In genomic region chr6:39318631-39319010, GRCm38 (mm10) we compare ENCODE assay signal across 13 mouse cellular contexts. TPM values are rescaled to one million over a fixed set of nuclear protein-coding genes. Genes with fewer than 3 reads are reported as not detected.
DNase-seq lines count a peak whose midpoint lies in the region; ATAC-seq and TF ChIP-seq lines count a peak whose summit lies in the region.
"Had no signal": no experiment of that assay in that cellular context is flagged by ENCODE, and none has a peak within 500 bp of the region (broad histone marks: within the 10 kb centered on the region; RNA-seq: fewer than 3 reads in every experiment).

No protein-coding gene starts in this region.

- no peaks in the 10 kb centered on the region for H3K9me3 ChIP-seq in heart, embryonic 11.5 days (replicated peaks; ENCODE audit: control insufficient read depth, low read length)
- H3K9me3 ChIP-seq: embryonic facial prominence, embryonic 15.5 days; limb, embryonic 13.5 days had no signal

- no peak for ATAC-seq in heart, embryonic 11.5 days (replicated peaks; ENCODE audit: insufficient number of reproducible peaks, low FRiP score, low TSS enrichment)

- peak in 1 of 2 experiments; percentile 18 for DNase-seq in heart, adult 2 months
- DNase-seq in heart, adult 9 months (ENCODE audit: low spot score in 2 of 2), result no peak
- DNase-seq in testis, postnatal 10 days (ENCODE audit: low spot score), result no peak
- DNase-seq in kidney, postnatal 36 days, result no peak
- DNase-seq in layer of hippocampus, postnatal 14 days (ENCODE audit: low spot score in 2 of 2), result no peak
- DNase-seq in cerebellum, postnatal 14 days, result no peak
- DNase-seq: thymus, postnatal 25 days had no signal

- H3K4me1 ChIP-seq in heart, adult 2 months (ENCODE audit: control insufficient read depth, insufficient read depth, low read length), result peaks cover 5% of the 10 kb centered on the region
- peaks cover 6% of the 10 kb centered on the region for H3K4me1 ChIP-seq in testis, adult 2 months (ENCODE audit: control insufficient read depth, insufficient read depth, low read length)
- peaks cover 10% of the 10 kb centered on the region for H3K4me1 ChIP-seq in heart, embryonic 11.5 days (ENCODE audit: control insufficient read depth, insufficient read depth, low read length)

- H3K27ac ChIP-seq in heart, adult 2 months, result peak overlapping the region; percentile 86
- peak overlapping the region; percentile 60 for H3K27ac ChIP-seq in testis, adult 2 months (ENCODE audit: control insufficient read depth, insufficient read depth, low read depth, low read length)
- H3K27ac ChIP-seq in heart, embryonic 11.5 days (ENCODE audit: low read depth, low read length), result peak overlapping the region; percentile 36

- H3K4me2 ChIP-seq in heart, embryonic 11.5 days, result no peak overlapping the region
- H3K4me2 ChIP-seq: limb, embryonic 13.5 days; lung, embryonic 14.5 days had no signal

- H3K4me3 ChIP-seq in heart, adult 2 months, result no peak overlapping the region
- H3K4me3 ChIP-seq in testis, adult 2 months (ENCODE audit: control insufficient read depth, low read depth, low read length), result no peak overlapping the region
- no peak overlapping the region for H3K4me3 ChIP-seq in heart, embryonic 11.5 days (ENCODE audit: low read depth, low read length)
- H3K4me3 ChIP-seq: embryonic facial prominence, embryonic 15.5 days; limb, embryonic 13.5 days had no signal

- no peak for TF ChIP-seq EP300 in heart, adult 2 months (IDR thresholded peaks at IDR 0.05; ENCODE audit: insufficient read depth, low read depth, low read length)

- H3K9ac ChIP-seq in heart, adult 2 months (ENCODE audit: low read depth, low read length), result no peak overlapping the region
- no peak overlapping the region for H3K9ac ChIP-seq in heart, embryonic 11.5 days (ENCODE audit: low read depth, low read length)
- H3K9ac ChIP-seq: embryonic facial prominence, embryonic 15.5 days; limb, embryonic 13.5 days; lung, embryonic 14.5 days had no signal

- TF ChIP-seq POLR2A in heart, adult 2 months (IDR thresholded peaks at IDR 0.05; ENCODE audit: insufficient read depth, low read depth, low read length), result no peak
- no peak for TF ChIP-seq POLR2A in testis, adult 2 months (IDR thresholded peaks at IDR 0.05; ENCODE audit: control insufficient read depth, low read depth, low read length)

- no peaks in the 10 kb centered on the region for H3K79me2 ChIP-seq in heart, adult 2 months (replicated peaks; ENCODE audit: control insufficient read depth, insufficient read depth, low read length)

- no peak for TF ChIP-seq CTCF in heart, adult 2 months (IDR thresholded peaks at IDR 0.05)
- TF ChIP-seq CTCF in testis, adult 2 months (IDR thresholded peaks at IDR 0.05; ENCODE audit: control insufficient read depth, insufficient read depth, insufficient replicate concordance, low read depth, low read length), result no peak

- 65% methylated on average over 2 of the region's 2 CpGs for WGBS in heart, adult 2 months
- WGBS in heart, embryonic 11.5 days (ENCODE audit: insufficient replicate concordance), result 69% methylated on average over 2 of the region's 2 CpGs

- 0 out of 2 replicates have a peak, but pooled peaks cover 2% of the 10 kb centered on the region for H3K36me3 ChIP-seq in heart, adult 2 months (ENCODE audit: control insufficient read depth, insufficient read depth, low read length)
- H3K36me3 ChIP-seq in testis, adult 2 months (ENCODE audit: control insufficient read depth, insufficient read depth, low read length), result no peaks in the 10 kb centered on the region
- H3K36me3 ChIP-seq in heart, embryonic 11.5 days (ENCODE audit: control insufficient read depth, insufficient read depth, low read length), result no peaks in the 10 kb centered on the region
- H3K36me3 ChIP-seq: embryonic facial prominence, embryonic 15.5 days; limb, embryonic 13.5 days had no signal

- H3K27me3 ChIP-seq in heart, adult 2 months (ENCODE audit: control insufficient read depth, insufficient read depth, low read length), result no peaks in the 10 kb centered on the region
- no peaks in the 10 kb centered on the region for H3K27me3 ChIP-seq in testis, adult 2 months (ENCODE audit: control insufficient read depth, insufficient read depth, low read length)
- H3K27me3 ChIP-seq in heart, embryonic 11.5 days (ENCODE audit: control insufficient read depth, insufficient read depth, low read length), result no peaks in the 10 kb centered on the region
- H3K27me3 ChIP-seq: CH12.LX; embryonic facial prominence, embryonic 15.5 days; limb, embryonic 13.5 days had no signal

- intact Hi-C loops in heart, adult 2 months (cut with DNase I), result no loop called here

RNA-seq across cellular contexts. Expression of gene Slc37a3, which starts 58.9 kb away (rescaled TPM):
- 10 to 100 TPM; 18.8 to 19.3 TPM for total RNA-seq in heart, adult 2 months (2021)
- polyA plus RNA-seq in heart, adult 2 months (2012; rRNA removed), result 9.2 and 16.8 TPM in 2 replicates
- 6.4 and 7.0 TPM in 2 replicates for polyA plus RNA-seq in testis, adult 2 months (2012; rRNA removed)
- polyA plus RNA-seq in heart, embryonic 11.5 days (2014; fragmentation: Nextera tagmentation; extraction: Ambion mirVana), result 34.5 and 43.5 TPM in 2 replicates
- 10 to 100 TPM; 85.7 to 87.6 TPM for total RNA-seq in layer of hippocampus, postnatal 14 days (2021)

Comparison
In these comparisons a context has a peak if more than half of its experiments do, and no peak if none do; other contexts are left out.
1. H3K27ac ChIP-seq: peak in every context shown above with its lines; median percentile 86 in heart, adult 2 months; 60 in testis, adult 2 months; 36 in heart, embryonic 11.5 days.